Comparison of ENCODE assay signal across 28 mouse cellular contexts in genomic region chr15:26682279-26682678, GRCm38 (mm10).
DNase-seq lines count a peak whose midpoint lies in the region; ATAC-seq and TF ChIP-seq lines count a peak whose summit lies in the region.
"Had no signal": no experiment of that assay in that cellular context is flagged by ENCODE, and none has a peak within 500 bp of the region (broad histone marks: within the 10 kb centered on the region; RNA-seq: fewer than 3 reads in every experiment).

No protein-coding gene starts in this region.

- peak in 1 of 2 experiments; percentile 26 for DNase-seq in layer of hippocampus, adult 2 months (ENCODE audit: low spot score in 2 of 2)
- DNase-seq in layer of hippocampus, postnatal 14 days (ENCODE audit: low spot score in 2 of 2): no peak
- peak; percentile 6 for DNase-seq in right cerebral cortex, adult 18-20 months
- DNase-seq in right cerebral cortex, postnatal 25 days: no peak
- peak; percentile 62 for DNase-seq in brain, adult 2 months (ENCODE audit: low read depth, low spot score)
- DNase-seq in right cerebral cortex, postnatal 14 days: peak; percentile 7
- DNase-seq in gastrocnemius, postnatal 4 days (ENCODE audit: low spot score in 2 of 2): no peak
- DNase-seq: adrenal gland, adult 8-10 months; adrenal gland, postnatal 25 days; cerebellum, adult 18-20 months; cerebellum, adult 9-10 months; cerebellum, postnatal 14 days; gastrocnemius, adult 2 months; gastrocnemius, postnatal 14 days; heart, adult 18-20 months; heart, postnatal 10 days; heart, postnatal 36 days had no signal

- H3K27ac ChIP-seq in layer of hippocampus, adult 2 months: peak overlapping the region; percentile 4; the same call in 1 of the 2 replicates
- H3K27ac ChIP-seq: forebrain, embryonic 10.5 days; forebrain, embryonic 13.5 days; gastrocnemius, adult 2 months; heart, embryonic 15.5 days; hindbrain, embryonic 10.5 days; hindbrain, embryonic 13.5 days; hindbrain, postnatal 0 days had no signal

- no peak overlapping the region for H3K4me3 ChIP-seq in layer of hippocampus, adult 2 months
- H3K4me3 ChIP-seq: forebrain, embryonic 10.5 days; forebrain, embryonic 13.5 days; gastrocnemius, adult 2 months; heart, embryonic 12.5 days; heart, embryonic 15.5 days; hindbrain, embryonic 10.5 days; hindbrain, embryonic 13.5 days had no signal

- no peak for TF ChIP-seq CTCF in layer of hippocampus, adult 2 months (conservative IDR thresholded peaks at IDR 0.05)

- ATAC-seq in megakaryocyte, adult 5-6 weeks (ENCODE audit: poor library complexity, severe bottlenecking): no peak
- ATAC-seq: activated CD4-positive, CD25-positive, alpha-beta regulatory T cell, adult 4 months; CD4-positive, CD25-positive, alpha-beta regulatory T cell, adult 4 months; forebrain, embryonic 13.5 days; forebrain, embryonic 16.5 days; hindbrain, postnatal 0 days had no signal

Comparison
In these comparisons a context has a peak if more than half of its experiments do, and no peak if none do; other contexts are left out.
1. DNase-seq: peak in right cerebral cortex, adult 18-20 months (single experiment), brain, adult 2 months (single experiment) and right cerebral cortex, postnatal 14 days (single experiment); none in layer of hippocampus, postnatal 14 days (0 of 2), right cerebral cortex, postnatal 25 days (single experiment) and gastrocnemius, postnatal 4 days (0 of 2).